Mouse (Mus musculus) central nervous system, embryonic 14 days (tissue): Measurements from ENCODE around the gene Vsig10l. TPM values are rescaled to one million over a fixed set of nuclear protein-coding genes. Genes with fewer than 3 reads are reported as not detected.

Source experiments
- polyA plus RNA-seq: library from polyadenylated mRNA; depleted of rRNA; stranded (reverse); fragments of >200 nt; gene quantifications from 2 replicates; pipeline ENCODE4 v1.2.3, GENCODE M21; 2012; rRNA removed

Gene Vsig10l
- polyA plus RNA-seq, result 7.2 and 7.9 TPM in 2 replicates

DNA sequence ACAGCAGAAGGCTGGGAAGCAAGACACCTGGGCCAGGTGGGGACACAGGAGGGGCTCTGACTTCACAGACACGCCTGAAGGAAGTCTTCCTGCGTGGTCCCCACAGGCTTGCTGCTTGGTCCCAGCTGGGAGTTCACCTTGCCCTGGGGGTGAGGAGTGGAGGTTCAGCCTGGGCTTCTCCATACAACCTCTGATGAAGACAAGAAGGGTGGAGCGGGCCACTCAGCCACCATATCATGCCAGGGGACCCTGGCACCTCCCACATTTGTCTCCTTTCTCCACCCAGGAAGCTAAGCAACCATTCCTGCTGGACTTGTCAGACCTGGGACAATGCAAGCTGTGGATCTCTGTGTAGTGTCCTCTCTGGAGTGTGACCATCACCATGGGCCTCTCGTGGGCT lies at the start of gene Vsig10l:
Gene Vsig10l, plus strand, starts transcription at position 301 of the 400 bp plus-strand sequence.

DNA sequence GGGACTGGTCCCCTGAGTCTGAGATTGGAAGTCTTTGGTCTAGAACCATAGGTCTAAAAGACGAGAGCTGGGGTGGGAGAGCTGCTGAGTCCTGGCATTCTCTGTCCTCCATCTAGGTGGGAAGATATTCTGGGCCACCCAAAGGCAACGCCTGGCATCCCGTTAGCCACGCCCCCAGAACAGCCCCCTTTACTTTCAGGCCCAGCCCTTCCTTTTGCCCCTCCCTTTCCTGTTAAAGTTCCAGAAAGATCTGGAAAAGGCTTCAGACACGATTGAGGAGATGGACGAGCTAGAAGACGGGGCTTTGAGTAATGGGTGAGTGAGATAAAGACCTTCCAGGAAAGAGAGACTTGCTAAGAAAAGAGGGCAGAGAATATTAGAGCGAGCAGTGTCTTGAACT lies 35.5 kb upstream of the Vsig10l start, which contains the start of gene Lim2:
Gene Lim2, plus strand, starts transcription at position 265 of the 400 bp plus-strand sequence.

DNA sequence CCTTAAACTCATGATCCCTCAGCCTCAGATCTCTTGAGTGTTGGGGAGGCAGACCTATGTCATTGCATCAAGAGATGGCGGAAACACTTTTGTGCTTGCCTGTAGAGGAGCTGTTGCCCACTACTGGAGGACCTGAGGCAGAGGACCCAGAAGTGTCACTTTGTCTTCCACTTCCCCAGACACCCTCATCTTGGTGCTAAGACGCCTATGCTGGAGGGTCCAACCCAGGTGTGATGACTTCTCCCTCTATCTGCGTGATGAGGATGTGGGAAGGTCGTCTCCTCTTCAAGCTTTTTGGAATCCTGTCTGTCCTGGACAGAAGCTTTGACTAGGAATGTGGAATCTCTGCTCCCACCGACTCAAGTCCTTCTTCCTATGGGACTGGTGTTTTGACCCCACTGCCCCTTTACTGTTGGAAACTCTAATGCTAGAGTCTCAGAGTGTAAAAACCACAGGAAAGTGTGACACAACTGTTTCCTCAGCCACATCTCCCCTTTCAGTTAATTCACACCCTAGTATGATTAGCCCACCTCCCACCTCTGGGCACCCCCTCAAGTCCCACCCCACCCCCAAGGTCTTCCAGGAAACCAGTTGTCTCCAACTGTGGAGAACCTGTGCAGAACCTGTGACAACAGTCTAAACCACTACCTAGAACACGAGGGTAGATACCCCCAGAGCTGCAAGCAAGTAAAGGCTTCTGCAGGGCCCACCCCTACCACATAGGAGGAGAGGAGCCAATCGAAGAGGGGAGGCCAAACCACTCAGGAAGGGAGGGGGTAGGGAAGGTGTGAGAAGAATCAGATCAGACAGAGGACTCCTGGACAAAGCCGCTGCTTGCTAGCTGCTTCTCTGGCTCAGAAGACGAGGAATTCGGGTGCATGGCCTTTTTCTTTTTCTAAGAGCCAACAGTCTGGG lies 26.4 kb upstream of the Vsig10l start, which contains the start of gene Nkg7:
Gene Nkg7, plus strand, starts transcription at position 733 of the 915 bp plus-strand sequence.

DNA sequence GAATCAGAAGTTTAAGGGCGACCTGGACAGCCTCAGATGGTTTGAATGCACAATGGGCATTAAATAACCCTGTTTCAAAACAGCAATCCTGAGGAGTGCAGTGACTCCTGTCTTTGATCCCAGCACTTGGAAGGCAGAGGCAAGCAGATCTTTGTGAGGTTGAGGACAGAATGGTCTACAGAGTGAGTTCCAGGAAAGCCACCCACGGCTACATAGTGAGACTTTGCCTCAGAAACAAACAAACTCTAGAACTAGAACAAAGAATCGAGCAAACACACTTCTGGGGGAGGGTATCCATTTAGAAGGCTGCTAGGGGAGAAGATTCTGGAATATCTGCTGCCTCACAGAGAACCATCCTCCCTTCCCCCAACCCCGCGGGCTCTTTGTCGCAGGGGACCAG lies 22.5 kb upstream of the Vsig10l start, which contains the start of gene Cldnd2:
Gene Cldnd2, plus strand, starts transcription at position 301 of the 400 bp plus-strand sequence.

DNA sequence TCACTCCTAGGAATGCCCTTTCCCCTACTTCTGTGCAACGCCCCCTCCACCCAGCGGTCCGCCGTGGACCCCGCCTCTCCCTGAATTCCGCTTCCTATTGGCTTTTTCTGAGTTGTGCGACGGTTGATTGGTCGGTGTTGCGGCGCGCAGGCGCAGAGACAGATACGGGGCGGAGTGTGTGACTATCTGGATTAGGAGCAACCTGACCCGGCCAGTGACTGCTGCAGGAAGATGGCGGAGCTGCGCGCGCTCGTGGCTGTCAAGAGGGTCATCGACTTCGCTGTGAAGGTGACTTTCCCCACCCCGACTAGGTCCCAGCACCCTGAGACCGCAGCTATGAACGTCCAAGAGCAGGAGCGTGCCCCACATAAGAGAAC lies 19.0 kb upstream of the Vsig10l start, which contains the start of the genes Etfb and Gm45233:
Gene Etfb, plus strand, starts transcription at position 167 of the 377 bp plus-strand sequence.
Gene Gm45233, plus strand, starts transcription at position 212 of the 377 bp plus-strand sequence.

DNA sequence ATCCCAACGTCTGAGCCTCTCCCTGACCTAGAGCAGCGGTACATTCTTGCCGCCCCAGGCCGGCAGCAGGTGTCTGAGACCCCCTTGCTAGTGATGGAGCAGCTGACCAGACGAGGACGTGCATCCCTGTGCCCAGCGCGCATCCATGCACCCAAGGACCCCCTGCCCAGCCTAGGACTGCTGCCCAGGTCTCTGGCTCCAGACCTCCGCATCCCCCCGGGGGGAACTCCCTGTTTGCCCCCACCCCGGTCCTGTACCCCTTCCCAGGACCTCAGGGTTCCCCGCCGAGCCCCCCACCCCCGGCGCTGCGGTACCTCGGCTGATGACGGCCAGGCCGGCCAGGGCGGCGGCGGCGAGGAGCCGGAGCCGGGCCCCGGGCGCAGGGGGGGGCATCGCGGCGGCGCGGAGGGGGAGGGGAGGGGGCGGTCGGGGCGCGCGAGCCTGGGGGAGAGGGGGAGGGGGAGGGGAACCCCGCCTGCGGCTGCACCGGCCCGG lies 26.7 kb downstream of the Vsig10l start, which contains the start of gene Iglon5:
Gene Iglon5, minus strand, starts transcription at position 445 of the 495 bp plus-strand sequence.

Other genes starting within 250 kb of the Vsig10l start
- 15.0 TPM in 2 replicates for gene Zfp715, start 149.9 kb upstream of the Vsig10l start, polyA plus RNA-seq
- gene Siglecf, start 111.8 kb upstream of the Vsig10l start, polyA plus RNA-seq, result 0.11 and 0.14 TPM in 2 replicates
- gene Siglecg, start 54.9 kb upstream of the Vsig10l start, polyA plus RNA-seq, result 0.04 and 0.43 TPM in 2 replicates
- not detected in 2 replicates for gene Lim2, start 35.5 kb upstream of the Vsig10l start, polyA plus RNA-seq
- 0.09 TPM in 1 of 2 replicates, not detected in the other for gene Nkg7, start 26.1 kb upstream of the Vsig10l start, polyA plus RNA-seq
- not detected in 2 replicates for gene Cldnd2, start 22.4 kb upstream of the Vsig10l start, polyA plus RNA-seq
- 81.8 and 99.5 TPM in 2 replicates for gene Etfb, start 19.1 kb upstream of the Vsig10l start, polyA plus RNA-seq
- gene Gm45233, start 19.0 kb upstream of the Vsig10l start, polyA plus RNA-seq, result 0.95 and 1.3 TPM in 2 replicates
- gene Iglon5, start 26.9 kb downstream of the Vsig10l start, polyA plus RNA-seq, result 88.3 and 95.3 TPM in 2 replicates
- 0.02 TPM in 1 of 2 replicates, not detected in the other for gene 4931406B18Rik, start 42.8 kb downstream of the Vsig10l start, polyA plus RNA-seq
- 1.4 and 1.5 TPM in 2 replicates for gene Cd33, start 81.3 kb downstream of the Vsig10l start, polyA plus RNA-seq
- gene Zfp658, start 99.1 kb downstream of the Vsig10l start, polyA plus RNA-seq, result 9.2 and 13.1 TPM in 2 replicates
- 5.6 and 7.6 TPM in 2 replicates for gene Zfp719, start 116.5 kb downstream of the Vsig10l start, polyA plus RNA-seq
- 0.29 and 0.45 TPM in 2 replicates for gene Zfp819, start 144.0 kb downstream of the Vsig10l start, polyA plus RNA-seq
- 0.04 TPM in 1 of 2 replicates, not detected in the other for gene Ceacam18, start 171.6 kb downstream of the Vsig10l start, polyA plus RNA-seq
- 0.37 and 0.43 TPM in 2 replicates for gene Siglece, start 197.0 kb downstream of the Vsig10l start, polyA plus RNA-seq
- gene Ctu1, start 208.9 kb downstream of the Vsig10l start, polyA plus RNA-seq, result 20.2 and 24.4 TPM in 2 replicates
- 0.10 and 0.16 TPM in 2 replicates for gene Klk14, start 227.3 kb downstream of the Vsig10l start, polyA plus RNA-seq
- gene Klk13, start 249.4 kb downstream of the Vsig10l start, polyA plus RNA-seq, result 0.09 TPM in 1 of 2 replicates, not detected in the other